Mouse (Mus musculus) CH12.LX (cell line): ENCODE data around the gene Akt3. TPM values are rescaled to one million over a fixed set of nuclear protein-coding genes. Genes with fewer than 3 reads are reported as not detected.

Experiments
- DNase-seq: peaks from one replicate; pipeline ENCODE4 v3.0.0-alpha.2; 2013; ENCODE audit errors: extremely low read depth
- H3K27ac ChIP-seq: 2 replicates; pipeline ENCODE4 v1.5.1; 2012; ENCODE audit warnings: low read depth, mild to moderate bottlenecking, control low read depth, moderate library complexity; ENCODE audit not compliant: insufficient read depth
- H3K27me3 ChIP-seq: replicated peaks from 2 replicates; pipeline ENCODE3; 2012; ENCODE audit warnings: inconsistent platforms
- H3K36me3 ChIP-seq, 2 experiments: replicated peaks in 1 of 2; 2 replicates each; pipeline versions ENCODE3 to v1.6.1; 2012; ENCODE audit warnings: inconsistent platforms in 1 of 2, low read length in 1 of 2, mild to moderate bottlenecking in 1 of 2, mixed read lengths in 1 of 2, moderate library complexity in 1 of 2; ENCODE audit not compliant: control insufficient read depth in 1 of 2, insufficient read depth in 1 of 2
- H3K4me1 ChIP-seq, 2 experiments: 2 replicates each; pipeline ENCODE4 v1.6.1; 2012; ENCODE audit warnings: inconsistent platforms in 1 of 2, moderate library complexity in 1 of 2; ENCODE audit not compliant: insufficient read depth in 2 of 2, control insufficient read depth in 1 of 2
- H3K4me2 ChIP-seq: 2 replicates; pipeline ENCODE4 v1.6.1; 2012; ENCODE audit warnings: low read depth, mild to moderate bottlenecking, control low read depth; ENCODE audit not compliant: poor library complexity, insufficient read depth, severe bottlenecking
- H3K4me3 ChIP-seq, 3 experiments: fragments of 150-350 bp in 1 of 3; sonication (generic) in 1 of 3; replicated peaks in 1 of 3; 2 replicates each; pipeline versions ENCODE3 to v1.5.1; 2011 to 2012; ENCODE audit warnings: low read depth in 2 of 3, low read length in 2 of 3, mild to moderate bottlenecking in 2 of 3, moderate library complexity in 2 of 3, control low read depth in 1 of 3, improper control_type of control experiment in 1 of 3, inconsistent platforms in 1 of 3, mixed read lengths in 1 of 3; ENCODE audit not compliant: poor library complexity in 1 of 3
- H3K79me2 ChIP-seq: replicated peaks from 2 replicates; pipeline ENCODE4 v1.6.1; 2012; ENCODE audit warnings: mild to moderate bottlenecking, moderate library complexity; ENCODE audit not compliant: control insufficient read depth, poor library complexity, insufficient read depth, severe bottlenecking; ENCODE audit errors: extremely low read depth
- H3K9ac ChIP-seq: 2 replicates; pipeline ENCODE4 v1.6.1; 2012; ENCODE audit warnings: low read depth, mild to moderate bottlenecking, control low read depth, moderate library complexity; ENCODE audit not compliant: insufficient read depth
- H3K9me3 ChIP-seq: replicated peaks from 2 replicates; pipeline ENCODE3; 2012; ENCODE audit warnings: low read length, inconsistent platforms, mixed read lengths
- CHD1 ChIP-seq: IDR thresholded peaks from 2 replicates; pipeline ENCODE4 v1.6.1; 2012; ENCODE audit warnings: low read depth, low read length, improper control_type of control experiment, inconsistent platforms
- ELF1 ChIP-seq: IDR thresholded peaks from 2 replicates; pipeline ENCODE4 v1.6.1; 2014; ENCODE audit warnings: low read depth, mild to moderate bottlenecking, inconsistent platforms, low read length, improper control_type of control experiment
- IRF4 ChIP-seq: IDR thresholded peaks from 2 replicates; pipeline ENCODE4 v1.6.1; 2014; ENCODE audit warnings: low read depth, mild to moderate bottlenecking, inconsistent platforms, low read length, improper control_type of control experiment
- JUND ChIP-seq: conservative IDR thresholded peaks from 2 replicates; pipeline ENCODE4 v1.6.1; 2011; ENCODE audit warnings: low read depth, low read length, improper control_type of control experiment
- MAFK ChIP-seq: IDR thresholded peaks from 2 replicates; pipeline ENCODE4 v1.6.1; 2011; ENCODE audit warnings: low read length, improper control_type of control experiment; ENCODE audit not compliant: insufficient replicate concordance
- MEF2A ChIP-seq: IDR thresholded peaks from 2 replicates; pipeline ENCODE4 v1.6.1; 2014; ENCODE audit warnings: low read depth, mild to moderate bottlenecking, inconsistent platforms, low read length, improper control_type of control experiment, borderline replicate concordance
- POLR2A ChIP-seq: IDR thresholded peaks from 2 replicates; pipeline ENCODE4 v1.6.1; 2011; ENCODE audit warnings: low read depth, mild to moderate bottlenecking, improper control_type of control experiment, low read length
- TCF12 ChIP-seq: IDR thresholded peaks from 2 replicates; pipeline ENCODE4 v1.6.1; 2014; ENCODE audit warnings: low read depth, mild to moderate bottlenecking, inconsistent platforms, low read length, improper control_type of control experiment
- USF2 ChIP-seq: conservative IDR thresholded peaks from 2 replicates; pipeline ENCODE4 v1.6.1; 2011; ENCODE audit warnings: low read depth, low read length, improper control_type of control experiment
- ZC3H11A ChIP-seq: IDR thresholded peaks from 2 replicates; pipeline ENCODE4 v1.6.1; 2012; ENCODE audit warnings: low read depth, mild to moderate bottlenecking, inconsistent platforms, low read length, improper control_type of control experiment
- ZNF384 ChIP-seq: IDR thresholded peaks from 2 replicates; pipeline ENCODE4 v1.6.1; 2012; ENCODE audit warnings: low read depth, low read length, improper control_type of control experiment, inconsistent platforms
- dilution Hi-C: fragments of 300-500 bp; cut with MboI; formaldehyde crosslinking; loops from 2 replicates; pipeline ENCODE4 v1.14.3; 2020; ENCODE audit warnings: low sequenced_read_pairs; ENCODE audit not compliant: extremely low pct_unique_long_range_greater_than_20kb, extremely low pct_ligation_motif_present
- in situ Hi-C: fragments of 300-500 bp; cut with MboI; formaldehyde crosslinking; loops from 3 replicates; pipeline ENCODE4 v1.14.3; 2019; ENCODE audit warnings: low sequenced_read_pairs, low pct_ligation_motif_present, low pct_unique_long_range_greater_than_20kb, mixed read lengths
- polyA plus RNA-seq: library from polyadenylated mRNA; unstranded; fragments of >175 nt; gene quantifications from 2 replicates; pipeline ENCODE4 v1.2.1, GENCODE M21; 2012; ENCODE audit warnings: low read depth; ENCODE audit not compliant: insufficient read length
- total RNA-seq, 2 experiments: library from RNA; depleted of rRNA; stranded (reverse); fragments of 300-350 nt in 1 of 2; fragments of >200 nt in 1 of 2; gene quantifications; 2 replicates each; pipeline ENCODE4 v1.2.3; 2012 to 2014

Akt3 gene
- total and polyA plus RNA-seq, 3 experiments, result 0.34 to 1.3 (median 0.82) TPM

DNA sequence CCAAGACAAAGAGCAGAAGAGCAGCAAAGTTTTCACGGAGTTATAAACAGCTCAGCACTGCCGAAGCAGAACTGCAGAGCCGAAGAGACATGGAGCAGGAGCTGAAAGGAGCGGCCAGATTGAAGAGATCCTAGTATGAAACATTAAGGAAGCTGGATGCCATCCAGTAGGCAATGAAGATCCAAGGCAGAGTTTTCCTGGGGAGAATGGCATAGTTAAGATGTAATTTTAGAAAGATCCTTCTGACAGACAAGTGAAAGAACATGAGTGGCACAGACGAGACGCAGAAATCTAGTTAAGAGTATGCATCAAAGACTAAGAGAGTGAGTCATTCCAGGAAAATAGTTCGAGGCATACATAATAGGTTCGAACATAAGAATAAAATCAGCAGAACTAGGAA is 131.3 kb downstream of the Akt3 start:
- TF ChIP-seq JUND (0 out of 2 replicates have a peak, but pooled peaks have one; percentile 23), MEF2A (no peak)
- no peaks in the 10 kb centered on the region for H3K27me3 ChIP-seq
- dilution Hi-C loops (no loop called here), in situ Hi-C loops (no loop called here)
- H3K9ac ChIP-seq, result no peak overlapping the region
- no peaks in the 10 kb centered on the region for H3K9me3 ChIP-seq
- no peaks in the 10 kb centered on the region for H3K79me2 ChIP-seq
- peak overlapping the region; percentile 50; the same call in 1 of the 2 replicates for H3K4me2 ChIP-seq
- H3K36me3 ChIP-seq, result no peaks in the 10 kb centered on the region
- peaks cover 0 to 5% of the 10 kb centered on the region in 2 experiments; a peak in 1 of 4 replicates for H3K4me1 ChIP-seq
- DNase-seq, result no peak
- H3K27ac ChIP-seq, result no peak overlapping the region
- no peak overlapping the region for H3K4me3 ChIP-seq

DNA sequence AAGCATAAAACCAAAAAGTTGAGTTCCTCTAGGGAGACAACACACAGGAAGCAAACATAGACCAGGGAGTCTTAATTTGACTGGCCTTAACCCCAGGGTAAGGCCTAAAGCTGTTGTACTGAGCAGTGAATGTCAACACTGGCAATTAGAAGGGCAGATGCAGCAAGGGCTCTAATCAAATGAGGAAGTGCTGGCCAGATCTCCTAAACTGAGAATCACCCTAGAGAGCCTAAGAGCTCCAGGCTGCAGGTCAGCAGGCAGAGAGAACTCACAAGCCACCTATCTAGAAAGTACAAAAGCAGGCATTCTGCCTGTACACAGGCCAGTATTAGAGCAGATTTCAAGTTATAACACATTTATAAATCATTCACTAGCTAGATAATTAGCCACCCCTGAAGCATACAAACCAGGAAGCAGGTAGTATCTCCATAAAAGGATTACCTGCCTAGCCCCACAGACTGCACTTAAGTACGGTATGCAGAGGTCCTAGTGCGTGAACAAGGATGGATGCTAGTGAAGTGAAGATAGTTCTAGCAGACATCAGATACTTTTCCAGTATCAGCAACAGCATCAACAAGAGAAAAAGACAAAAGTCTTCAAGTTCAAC is 147.2 kb downstream of the Akt3 start:
- DNase-seq, result peak; percentile 6
- Histone ChIP-seq H3K79me2 (no peaks in the 10 kb centered on the region), H3K27me3 (no peaks in the 10 kb centered on the region), H3K9ac (no peak overlapping the region), H3K4me3 (no peak overlapping the region), H3K4me2 (no peak overlapping the region; the same call in 1 of the 2 replicates), H3K4me1 (peaks cover 0 to 9% of the 10 kb centered on the region in 2 experiments; a peak in 2 of 4 replicates), H3K27ac (no peak overlapping the region), H3K9me3 (no peaks in the 10 kb centered on the region)
- in situ Hi-C loops, result no loop called here
- TF ChIP-seq USF2, result no peak
- TF ChIP-seq ELF1, result peak; percentile 39; the same call in 1 of the 2 replicates
- TF ChIP-seq, all 38 proteins: peak for 1
- dilution Hi-C loops, result no loop called here
- no peaks in the 10 kb centered on the region for H3K36me3 ChIP-seq

DNA sequence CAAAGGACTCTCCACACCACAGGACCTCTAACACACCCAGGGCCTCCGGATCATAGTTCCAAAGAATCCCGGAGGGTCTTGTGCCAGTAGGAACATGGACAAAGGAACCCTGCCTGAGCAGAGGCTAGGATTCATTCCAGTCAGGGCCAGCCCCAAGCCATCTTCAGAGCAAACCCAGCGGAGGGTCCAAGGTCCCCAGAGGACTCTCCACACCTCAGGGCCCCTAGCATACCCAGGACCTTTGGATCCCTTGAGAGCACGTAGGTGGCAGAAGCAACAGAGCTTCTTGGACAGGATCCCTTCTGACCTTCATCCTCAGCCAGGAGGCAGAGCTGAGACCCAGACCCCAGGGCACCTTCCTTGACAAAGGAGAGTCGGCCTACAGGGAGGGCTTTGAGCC is 167.5 kb downstream of the Akt3 start:
- Histone ChIP-seq H3K4me1 (peaks cover 0 to 12% of the 10 kb centered on the region in 2 experiments; a peak in 2 of 4 replicates), H3K9ac (no peak overlapping the region), H3K79me2 (no peaks in the 10 kb centered on the region), H3K27ac (no peak overlapping the region), H3K36me3 (no peaks in the 10 kb centered on the region), H3K27me3 (no peaks in the 10 kb centered on the region), H3K4me2 (no peak overlapping the region), H3K4me3 (no peak overlapping the region), H3K9me3 (no peaks in the 10 kb centered on the region)
- dilution Hi-C loops (no loop called here), in situ Hi-C loops (no loop called here)
- TF ChIP-seq IRF4 (no peak), CHD1 (no peak), ELF1 (no peak), TCF12 (no peak), USF2 (no peak), POLR2A (no peak), JUND (no peak), ZNF384 (no peak), ZC3H11A (no peak), MAFK (no peak)
- no peak for DNase-seq
